Mouse (Mus musculus) C2C12 (cell line): ENCODE measurements around the gene Aph1b. TPM values are rescaled to one million over a fixed set of nuclear protein-coding genes. Genes with fewer than 3 reads are reported as not detected.

Experiments used
- H3K27me3 ChIP-seq: one replicate; pipeline ENCODE4 v1.6.1; 2011; ENCODE audit not compliant: control insufficient read depth, insufficient read depth, insufficient read length
- H3K36me3 ChIP-seq: one replicate; pipeline ENCODE4 v1.6.1; 2011; ENCODE audit not compliant: control insufficient read depth, insufficient read depth
- H3K4me3 ChIP-seq: one replicate; pipeline ENCODE4 v1.5.1; 2011; ENCODE audit warnings: mild to moderate bottlenecking, control low read depth; ENCODE audit not compliant: poor library complexity, insufficient read depth, severe bottlenecking
- H3K79me2 ChIP-seq: one replicate; pipeline ENCODE4 v1.6.1; 2011; ENCODE audit not compliant: control insufficient read depth, insufficient read depth
- H3K79me3 ChIP-seq: one replicate; pipeline ENCODE4 v1.6.1; 2011; ENCODE audit warnings: low read depth, control low read depth
- H3ac ChIP-seq: one replicate; pipeline ENCODE3; 2011; ENCODE audit warnings: low read depth; ENCODE audit not compliant: control insufficient read depth, insufficient read length
- CEBPB ChIP-seq: IDR thresholded peaks from one replicate; pipeline ENCODE4 v1.6.1; 2011; ENCODE audit warnings: low read depth, mild to moderate bottlenecking, control low read depth, moderate library complexity
- CTCF ChIP-seq: IDR thresholded peaks from one replicate; pipeline ENCODE4 v1.5.1; 2011; ENCODE audit not compliant: control insufficient read depth, insufficient read depth, insufficient read length
- FOSL1 ChIP-seq: IDR thresholded peaks from one replicate; pipeline ENCODE4 v1.8.0; 2011; ENCODE audit warnings: mild to moderate bottlenecking, low read length; ENCODE audit not compliant: poor library complexity, insufficient read depth, severe bottlenecking
- MAX ChIP-seq: IDR thresholded peaks from one replicate; pipeline ENCODE4 v1.6.1; 2011; ENCODE audit warnings: mild to moderate bottlenecking, control low read depth
- MYOD1 ChIP-seq: IDR thresholded peaks from one replicate; pipeline ENCODE4 v1.6.1; 2011; ENCODE audit warnings: low read depth; ENCODE audit not compliant: control insufficient read depth, insufficient read length
- MYOG ChIP-seq: IDR thresholded peaks from one replicate; pipeline ENCODE4 v1.6.1; 2011; ENCODE audit not compliant: control insufficient read depth, insufficient read length; ENCODE audit errors: extremely low read depth
- USF1 ChIP-seq: IDR thresholded peaks from one replicate; pipeline ENCODE4 v1.6.1; 2011; ENCODE audit warnings: low read depth, mild to moderate bottlenecking, control low read depth, moderate library complexity
- polyA plus RNA-seq: library from polyadenylated mRNA; unstranded; fragments of >200 nt; fragmentation: generic; extraction: Trizol; gene quantifications from one replicate; pipeline ENCODE4 v1.2.1, GENCODE M21; 2012; ENCODE audit warnings: missing spikeins

Aph1b gene
- polyA plus RNA-seq, 1 experiment, result 3.2 TPM

DNA sequence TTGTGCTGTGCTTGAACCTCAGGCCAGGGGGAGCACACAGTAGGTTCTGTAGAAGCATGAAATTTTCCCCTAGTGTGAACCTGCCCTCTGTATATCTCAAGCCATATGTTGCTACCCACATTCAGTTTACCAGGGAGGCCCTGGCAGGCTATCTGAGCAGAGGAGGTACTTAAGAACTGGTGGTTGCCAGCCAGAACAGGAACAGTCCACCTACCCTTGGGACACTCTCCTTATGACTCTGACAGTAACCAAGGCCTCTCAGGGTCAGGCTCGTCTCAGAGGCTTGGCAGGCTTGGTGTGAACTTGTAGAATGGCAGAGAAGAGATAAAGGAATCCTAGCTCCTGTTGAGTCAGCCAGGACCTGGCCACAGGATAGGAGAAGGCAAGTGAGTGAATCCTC lies 34.3 kb downstream of the Aph1b start:
- no peak overlapping the region for H3ac ChIP-seq

DNA sequence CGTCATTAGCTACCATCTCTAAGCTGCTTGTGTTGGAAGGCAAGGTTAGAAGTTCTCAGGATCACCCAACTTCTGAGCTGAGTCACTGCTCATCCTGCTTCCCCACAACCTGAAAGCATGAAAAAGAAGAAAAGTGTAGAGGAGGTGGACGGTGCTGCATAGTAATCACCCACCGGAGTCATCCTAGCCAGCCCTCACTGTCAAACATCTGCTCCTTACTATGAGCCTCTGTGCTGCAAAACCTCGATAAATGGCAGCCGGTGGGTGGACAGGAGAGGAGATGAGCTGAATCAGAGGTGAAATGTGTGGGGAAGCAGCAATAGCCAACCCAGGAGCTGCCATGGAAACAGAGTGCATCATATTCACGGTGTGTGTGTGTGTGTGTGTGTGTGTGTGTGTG lies 42.4 kb downstream of the Aph1b start:
- no peak overlapping the region for H3K4me3 ChIP-seq
- H3K27me3 ChIP-seq, result peaks cover 5% of the 10 kb centered on the region
- no peak for TF ChIP-seq MAX
- no peak for TF ChIP-seq CEBPB
- no peak for TF ChIP-seq FOSL1
- TF ChIP-seq MYOD1, result no peak
- no peak for TF ChIP-seq MYOG
- no peak for TF ChIP-seq USF1
- no peak for TF ChIP-seq CTCF
- H3K79me2 ChIP-seq, result no peaks in the 10 kb centered on the region
- no peak overlapping the region for H3ac ChIP-seq
- H3K36me3 ChIP-seq, result no peaks in the 10 kb centered on the region
- H3K79me3 ChIP-seq, result no peaks in the 10 kb centered on the region

More for the DNA sequence above, 34.3 kb downstream of the Aph1b start:
- Histone ChIP-seq H3K36me3 (no peaks in the 10 kb centered on the region), H3K79me2 (no peaks in the 10 kb centered on the region), H3K27me3 (peaks cover 5% of the 10 kb centered on the region), H3K4me3 (no peak overlapping the region), H3K79me3 (no peaks in the 10 kb centered on the region)
- TF ChIP-seq MYOD1 (no peak), MYOG (no peak), CTCF (no peak), FOSL1 (no peak), CEBPB (no peak), MAX (no peak), USF1 (no peak)

DNA sequence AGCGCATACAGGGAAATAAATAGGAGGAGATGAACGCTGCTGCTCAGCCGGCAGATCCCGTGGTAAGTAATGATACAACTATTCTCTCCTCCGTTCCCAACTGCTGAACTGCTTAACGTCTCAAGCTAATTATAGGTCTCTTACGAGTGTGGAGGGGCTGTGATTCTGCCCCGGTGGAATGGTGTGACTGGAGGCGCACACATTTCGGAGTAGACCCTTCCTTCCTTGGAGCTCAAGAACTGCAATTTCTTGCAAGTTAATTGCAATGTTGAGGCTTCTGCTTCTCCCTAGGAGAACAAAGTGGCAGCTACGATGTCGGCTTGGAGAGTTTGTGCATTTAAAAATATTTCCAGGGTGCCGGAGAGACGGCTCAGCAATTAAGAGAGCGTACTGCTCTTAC lies 46.9 kb downstream of the Aph1b start:
- Histone ChIP-seq H3K79me3 (no peaks in the 10 kb centered on the region), H3K36me3 (no peaks in the 10 kb centered on the region), H3K27me3 (peaks cover 5% of the 10 kb centered on the region), H3K79me2 (no peaks in the 10 kb centered on the region), H3K4me3 (no peak overlapping the region), H3ac (no peak overlapping the region)
- no peak for TF ChIP-seq CTCF
- TF ChIP-seq MYOD1, result no peak
- TF ChIP-seq MAX, result no peak
- no peak for TF ChIP-seq USF1
- TF ChIP-seq MYOG, result no peak
- no peak for TF ChIP-seq FOSL1

DNA sequence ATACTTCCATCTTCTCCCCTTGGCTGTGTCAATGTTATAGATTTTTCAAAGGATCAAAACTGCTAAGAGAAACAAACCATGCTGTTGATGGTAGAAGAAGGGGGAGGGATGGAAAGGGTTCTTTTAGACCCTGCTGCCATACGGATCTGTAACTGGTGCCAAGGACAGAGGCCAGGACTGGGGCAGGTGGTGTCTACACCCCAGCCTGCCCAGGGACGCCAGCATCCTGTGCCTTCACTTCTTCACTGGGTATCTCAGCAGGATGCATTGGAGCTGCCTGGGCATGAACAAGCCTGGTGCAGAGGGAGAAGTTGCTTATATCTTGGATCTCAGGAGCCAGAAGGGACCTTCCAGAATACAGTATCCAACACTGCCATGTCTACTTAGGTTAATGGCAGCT lies 50.8 kb downstream of the Aph1b start:
- no peak for TF ChIP-seq FOSL1
- no peak for TF ChIP-seq CTCF
- no peak for TF ChIP-seq MYOD1
- TF ChIP-seq MAX, result no peak
- no peak for TF ChIP-seq CEBPB
- TF ChIP-seq USF1, result no peak
- no peak for TF ChIP-seq MYOG
- Histone ChIP-seq H3K4me3 (no peak overlapping the region), H3K27me3 (no peaks in the 10 kb centered on the region), H3K79me2 (no peaks in the 10 kb centered on the region), H3ac (no peak overlapping the region), H3K36me3 (no peaks in the 10 kb centered on the region), H3K79me3 (no peaks in the 10 kb centered on the region)

DNA sequence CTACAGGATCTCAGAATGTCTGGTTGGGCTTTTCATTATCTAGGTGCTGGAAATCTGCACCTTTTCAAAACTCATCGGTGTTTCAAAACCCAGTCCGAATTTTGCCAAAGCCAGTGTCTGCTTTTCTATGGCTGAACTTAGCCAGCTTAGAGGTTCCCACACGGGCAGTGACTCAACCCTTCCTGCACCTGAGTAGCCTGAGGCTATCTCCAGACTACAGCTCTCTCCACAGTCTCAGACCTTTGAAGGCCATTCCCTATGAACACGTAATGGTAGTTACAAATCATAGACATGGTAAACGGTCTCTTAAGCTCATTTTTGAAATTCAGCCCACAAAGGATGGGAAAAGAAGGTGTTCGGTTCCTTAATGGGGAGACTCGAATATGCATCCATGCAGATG lies 55.8 kb downstream of the Aph1b start:
- Histone ChIP-seq H3K4me3 (no peak overlapping the region), H3K79me2 (no peaks in the 10 kb centered on the region), H3K36me3 (no peaks in the 10 kb centered on the region), H3ac (no peak overlapping the region), H3K27me3 (no peaks in the 10 kb centered on the region), H3K79me3 (no peaks in the 10 kb centered on the region)
- TF ChIP-seq MYOD1, result no peak
- no peak for TF ChIP-seq USF1
- no peak for TF ChIP-seq CTCF
- no peak for TF ChIP-seq FOSL1
- TF ChIP-seq CEBPB, result no peak
- TF ChIP-seq MAX, result no peak

DNA sequence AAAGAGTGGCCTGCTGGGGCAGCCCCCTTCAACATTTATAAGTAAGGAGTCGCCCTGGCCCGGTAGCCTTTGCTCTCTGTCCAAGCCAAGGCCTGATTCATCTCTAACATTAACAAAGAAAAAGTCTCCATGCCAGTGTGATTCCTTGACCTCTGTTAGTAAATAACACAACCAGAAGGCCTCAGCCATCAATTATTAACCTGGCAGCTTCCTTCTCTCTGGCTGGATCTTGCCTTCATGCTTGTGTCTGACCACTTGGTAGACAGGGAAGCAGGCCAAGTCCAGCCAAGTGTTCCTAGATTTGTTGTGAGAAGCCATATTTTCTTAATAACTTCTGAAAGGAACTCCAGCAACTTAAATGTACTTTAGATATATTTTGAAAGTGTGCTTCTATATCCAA lies 58.7 kb downstream of the Aph1b start:
- H3K36me3 ChIP-seq, result no peaks in the 10 kb centered on the region
- no peak overlapping the region for H3ac ChIP-seq
- H3K27me3 ChIP-seq, result no peaks in the 10 kb centered on the region
- no peaks in the 10 kb centered on the region for H3K79me3 ChIP-seq
- no peaks in the 10 kb centered on the region for H3K79me2 ChIP-seq
- no peak overlapping the region for H3K4me3 ChIP-seq
- no peak for TF ChIP-seq CTCF
- TF ChIP-seq USF1, result no peak
- TF ChIP-seq CEBPB, result no peak
- no peak for TF ChIP-seq MYOD1
- no peak for TF ChIP-seq FOSL1
- TF ChIP-seq MYOG, result no peak
- TF ChIP-seq MAX, result no peak
